Mouse (Mus musculus) adrenal gland, adult 2 months (tissue): ENCODE measurements around the gene Mrpl58. TPM values are rescaled to one million over a fixed set of nuclear protein-coding genes. Genes with fewer than 3 reads are reported as not detected.
A peak's percentile ranks its signal among the peaks of the same experiment; 100 is the strongest.

Experiments used
- DNase-seq: peaks from one replicate; pipeline ENCODE4 v3.0.0; 2021
- long read RNA-seq: library from polyadenylated mRNA; stranded (forward); transcript quantifications from one replicate; pipeline ENCODE4 v2.0.0, GENCODE M21; 2021
- polyA plus RNA-seq: library from polyadenylated mRNA; depleted of rRNA; stranded (reverse); fragments of >200 nt; gene quantifications from 2 replicates; pipeline ENCODE4 v1.2.3, GENCODE M21; 2012; rRNA removed
- total RNA-seq, 2 experiments: library from RNA; stranded (reverse); gene quantifications; 2 replicates each; pipeline ENCODE4 v1.2.3; 2021

The Mrpl58 gene
- total RNA-seq (100 to 1,000 TPM; 163 to 165 TPM), polyA plus RNA-seq (96.1 and 100 TPM in 2 replicates)
- long read RNA-seq, transcript Mrpl58-202 (6 exons, 749 nt) = minor isoform, 11 of 67 reads
- long read RNA-seq, transcript Mrpl58-209 (6 exons, 2,596 nt) = major isoform, 53 of 67 reads
- long read RNA-seq, partial matches to known transcripts = 0 of 67 reads
- long read RNA-seq, other reads (novel, unspliced or antisense) = 3 of 67 reads

DNA sequence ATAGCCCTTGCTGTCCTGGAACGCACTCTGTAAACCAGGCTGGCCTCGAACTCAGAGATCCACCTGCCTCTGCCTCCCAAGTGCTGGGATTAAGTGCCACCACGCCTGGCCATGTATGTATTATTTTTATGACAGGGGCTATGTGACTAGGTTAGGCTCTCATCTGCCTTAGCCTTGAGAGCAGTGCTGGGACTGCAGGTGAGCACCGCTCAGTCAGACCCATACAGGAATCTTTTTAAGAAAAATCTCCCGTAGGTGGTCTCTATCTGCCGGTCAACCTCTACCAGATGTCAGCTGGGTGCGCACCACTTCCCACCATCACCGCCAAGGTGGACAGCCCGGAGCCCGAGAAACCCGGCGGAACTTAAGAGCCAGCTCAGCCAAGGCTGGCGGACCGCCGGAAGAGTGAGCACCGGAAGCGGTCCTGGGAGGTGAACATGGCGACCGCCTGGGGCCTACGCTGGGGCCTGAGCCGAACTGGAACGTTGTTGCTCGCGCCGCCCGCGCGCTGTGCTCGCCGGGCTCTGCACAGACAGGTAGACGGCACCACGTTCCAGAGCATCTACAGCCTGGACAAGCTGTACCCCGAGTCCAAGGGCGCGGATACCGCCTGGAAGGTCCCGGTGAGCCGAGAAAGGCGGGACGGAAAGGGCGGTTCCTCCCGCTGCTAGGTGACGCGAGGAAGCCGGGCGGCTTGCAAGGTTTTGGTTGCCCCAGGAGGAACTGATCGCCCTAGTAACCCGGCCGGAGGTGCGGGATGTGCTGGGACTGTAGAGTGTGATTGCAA is at the start of gene Mrpl58:
TSS of gene Mrpl58 (plus strand) at position 415 of the 787 bp plus-strand sequence.
- DNase-seq = peak; percentile 92

DNA sequence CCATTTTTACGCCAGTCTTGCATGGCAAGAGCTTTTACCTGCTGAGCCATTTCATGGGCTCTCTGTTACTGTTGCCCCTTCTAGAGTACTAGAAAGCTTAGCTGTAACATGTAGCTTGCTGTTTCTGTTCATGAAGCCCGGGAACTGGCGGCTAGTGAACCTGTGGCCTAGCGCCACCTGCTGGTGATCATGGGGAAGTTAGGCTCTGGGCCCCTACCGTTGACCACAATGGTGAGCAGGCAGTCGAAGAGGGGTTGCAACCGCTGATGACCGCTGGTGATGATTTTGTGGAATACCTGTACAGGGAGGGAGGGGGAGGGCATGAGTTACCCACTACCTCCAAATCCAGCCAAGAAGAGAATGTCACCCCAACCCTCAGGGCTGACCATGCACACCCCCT is 49.4 kb upstream of the Mrpl58 start:
- DNase-seq = peak; percentile 59

DNA sequence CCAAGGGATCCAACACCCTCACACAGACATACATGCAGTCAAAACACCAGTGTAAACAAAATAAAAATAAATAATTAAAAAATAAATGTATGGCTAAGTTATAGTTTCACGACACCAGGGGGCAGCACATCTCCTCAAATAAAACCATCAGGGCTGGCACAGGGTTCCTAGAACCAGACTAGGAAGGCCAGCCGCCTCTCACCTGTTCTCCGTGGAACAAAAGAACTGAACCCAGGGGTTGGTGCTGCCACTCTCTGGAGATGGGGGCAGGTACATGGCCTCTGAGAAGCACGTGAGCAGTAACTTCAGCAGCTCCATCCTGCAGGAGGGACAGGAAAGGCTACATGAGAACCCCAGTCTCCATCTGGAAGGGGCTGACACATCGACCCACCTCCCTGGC is 45.1 kb upstream of the Mrpl58 start:
- peak; percentile 68 for DNase-seq

DNA sequence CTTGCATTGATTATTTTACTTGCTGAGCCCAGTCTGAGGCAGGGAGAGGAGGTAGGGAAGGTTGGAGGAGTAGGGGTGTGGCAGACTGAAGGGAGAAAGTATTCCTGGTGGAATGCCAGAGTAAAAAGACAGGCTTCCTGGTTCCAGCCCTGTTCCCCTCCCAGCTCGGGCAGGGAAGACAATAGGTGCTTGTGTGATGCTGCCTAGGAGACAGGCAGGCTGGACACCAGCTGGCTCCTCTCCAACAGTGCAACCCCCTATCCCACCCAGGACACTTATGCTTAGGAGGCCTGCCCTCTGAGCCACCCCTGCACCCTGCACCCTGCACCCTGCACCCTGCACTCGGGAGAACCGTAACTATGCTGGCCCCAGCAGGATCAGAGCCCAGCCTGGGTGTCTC is 44.3 kb upstream of the Mrpl58 start:
- no peak for DNase-seq

DNA sequence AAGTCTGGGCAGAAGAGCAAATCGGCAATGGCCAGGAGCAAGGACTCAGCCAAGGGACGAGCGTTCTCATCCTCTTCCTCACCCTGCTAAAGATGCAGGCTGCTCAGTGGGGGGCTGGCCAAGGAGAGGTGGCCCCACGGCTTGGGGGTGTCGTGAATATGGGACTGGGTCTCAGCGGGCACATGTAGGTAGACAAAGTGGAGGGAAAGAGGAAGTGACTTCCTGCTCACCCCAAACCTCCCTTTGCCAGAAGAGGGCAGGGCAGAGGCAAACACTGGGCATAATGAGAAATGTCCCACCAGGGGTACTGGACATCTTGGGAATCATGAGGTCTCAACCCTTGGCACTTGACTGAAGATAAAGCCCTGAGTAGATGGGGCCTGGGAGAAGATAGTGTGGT is 43.8 kb upstream of the Mrpl58 start:
- DNase-seq = no peak

DNA sequence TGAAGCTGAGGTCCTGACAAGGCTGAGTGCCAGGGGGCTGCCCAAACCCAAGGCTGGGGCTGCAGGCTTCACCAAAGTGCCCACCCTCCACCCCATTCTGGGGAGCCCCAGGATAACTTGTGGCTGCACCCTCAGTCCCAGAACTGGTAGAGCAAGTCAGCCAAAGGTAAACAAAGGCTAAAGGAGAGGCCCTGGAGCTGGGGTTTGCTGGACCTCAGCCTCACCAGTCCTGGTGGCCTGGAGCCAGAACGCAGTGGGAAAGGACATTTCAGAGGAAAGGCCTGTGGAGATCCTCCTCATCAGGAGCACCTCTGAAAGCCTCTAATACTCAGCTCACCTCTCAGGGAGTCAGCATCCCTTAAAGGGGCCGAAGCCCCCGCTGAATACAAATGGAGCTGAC is 39.4 kb upstream of the Mrpl58 start:
- DNase-seq = no peak

DNA sequence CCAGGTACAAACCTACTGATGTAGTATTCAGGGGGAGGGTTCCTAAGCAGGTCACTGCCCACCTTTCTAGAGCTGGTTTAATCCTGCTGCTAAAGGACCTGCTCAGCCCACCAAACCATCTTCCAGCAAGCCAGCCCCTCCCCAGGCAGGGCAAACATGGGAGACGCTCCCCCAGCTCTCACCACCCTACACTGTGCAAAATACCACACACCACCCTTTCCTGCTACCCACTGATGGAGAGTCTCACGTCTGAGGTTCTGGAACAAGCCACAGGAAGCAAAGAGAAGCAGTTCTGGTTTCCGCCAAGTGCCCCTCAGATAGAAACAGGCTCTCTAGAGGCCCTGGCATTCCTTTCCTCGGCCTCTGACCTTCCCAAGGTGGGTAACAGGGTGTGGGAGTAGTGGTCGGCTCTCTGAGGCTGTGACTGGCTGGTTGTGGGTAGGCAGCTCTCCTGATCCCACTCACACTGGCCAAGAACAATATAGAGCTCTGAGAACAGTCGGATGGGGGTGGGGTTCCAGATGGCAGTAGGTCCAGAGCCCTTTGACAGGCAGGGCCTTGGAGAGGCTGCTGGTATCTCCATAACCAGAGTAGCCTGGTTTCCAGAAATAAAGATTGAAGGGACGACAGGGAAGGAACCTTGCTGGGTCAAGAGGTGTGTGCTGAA is 37.4 kb upstream of the Mrpl58 start:
- DNase-seq = no peak

DNA sequence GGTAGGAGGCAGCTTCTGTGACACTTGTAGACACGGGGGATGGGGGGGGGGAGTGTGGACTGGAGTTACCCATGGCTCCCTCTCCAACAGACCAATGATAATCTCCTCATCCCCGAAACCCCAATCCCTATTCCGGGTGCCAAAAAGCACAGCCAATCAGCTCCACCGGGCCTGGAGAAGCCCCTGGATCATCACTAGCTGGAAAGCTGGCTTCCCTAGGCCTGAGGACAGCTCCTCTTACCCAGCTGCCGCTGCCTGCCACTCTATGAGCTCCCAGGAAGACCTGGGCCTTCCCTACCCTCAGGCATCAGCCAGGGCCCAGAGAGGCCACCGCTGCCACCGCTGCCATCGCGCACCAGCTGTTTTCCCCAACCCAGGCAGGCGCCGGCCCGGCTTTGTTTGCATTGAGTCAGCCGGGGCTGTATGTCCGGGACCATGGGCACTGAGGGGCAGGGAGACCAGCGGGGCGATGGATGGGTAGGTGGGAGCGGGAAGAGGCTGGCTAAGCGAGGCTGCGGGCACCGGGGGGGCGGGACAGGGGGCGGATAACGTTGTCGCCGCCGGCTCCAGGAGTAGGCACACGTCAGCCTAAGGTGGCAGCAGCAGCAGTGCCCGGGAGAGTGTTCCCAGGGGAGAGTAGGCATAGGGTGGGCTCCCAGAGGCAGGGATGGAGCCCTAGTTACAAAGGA is 36.7 kb upstream of the Mrpl58 start:
- DNase-seq = peak; percentile 46

DNA sequence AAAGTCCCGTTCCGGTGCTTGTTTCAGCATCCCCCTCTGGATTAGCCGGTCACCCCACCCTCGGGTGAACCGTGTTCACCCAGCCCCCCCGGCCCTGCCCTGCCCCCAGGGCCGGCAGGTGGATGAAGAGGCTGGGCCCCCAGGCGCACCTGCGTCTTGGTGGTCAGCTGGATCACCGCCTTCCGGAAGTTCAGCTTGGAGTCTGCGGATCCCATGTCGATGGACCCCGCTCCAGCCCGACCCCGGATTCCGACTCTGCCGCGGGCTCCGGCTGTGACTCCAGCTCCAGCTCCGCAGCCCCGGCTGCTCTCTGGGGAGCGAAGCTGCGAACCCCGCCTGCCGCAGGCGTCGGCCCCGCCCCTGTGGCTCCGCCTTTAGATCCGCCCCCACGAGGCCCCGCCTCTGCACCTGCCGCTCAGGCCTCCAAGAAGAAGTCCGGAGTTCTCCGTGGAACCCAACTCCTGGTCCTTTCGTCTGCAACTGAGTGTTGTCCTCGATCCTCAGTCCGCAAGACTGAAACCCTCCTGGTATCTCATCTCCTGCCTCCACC is 36.1 kb upstream of the Mrpl58 start, which contains the start of gene Hid1:
TSS of gene Hid1 (minus strand) at position 362 of the 550 bp plus-strand sequence.
- peak; percentile 94 for DNase-seq

DNA sequence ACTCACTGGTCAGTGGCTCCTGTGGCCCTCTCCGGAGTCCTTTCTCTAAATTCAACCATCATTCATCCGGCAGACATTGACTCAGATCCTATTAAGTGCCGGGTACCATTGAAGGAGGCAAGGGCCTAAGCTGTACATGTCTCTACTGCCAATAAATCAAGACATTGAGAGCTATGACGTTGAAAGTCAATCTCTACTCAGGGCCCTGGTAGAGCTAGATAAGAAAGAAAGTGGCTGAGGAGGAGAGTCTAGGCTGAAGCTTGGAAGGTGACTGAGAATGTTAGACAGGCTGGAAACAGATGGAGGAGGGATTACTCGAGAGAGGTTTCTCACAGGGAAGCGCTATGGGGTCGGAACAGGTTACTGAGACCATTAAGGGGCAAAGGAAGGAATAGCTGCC is 33.2 kb upstream of the Mrpl58 start:
- no peak for DNase-seq

DNA sequence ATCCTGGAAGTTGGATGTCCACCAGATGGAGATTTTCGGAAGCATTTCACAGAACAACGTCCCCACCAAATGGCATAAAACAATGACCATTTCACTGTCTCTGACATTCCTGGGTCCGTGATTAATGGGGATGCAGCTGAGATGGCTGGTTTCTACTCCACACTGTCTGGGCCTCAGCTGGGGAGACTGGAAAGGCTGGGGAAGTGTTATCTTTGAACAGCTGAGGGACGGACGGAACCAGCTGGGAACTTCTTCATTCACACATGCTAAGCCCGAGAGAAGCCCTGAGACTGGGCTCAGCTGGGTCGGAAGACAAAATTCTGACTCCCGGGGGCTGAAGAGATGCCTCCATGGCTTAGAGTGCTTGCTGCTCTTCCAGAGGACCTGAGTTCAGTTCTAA is 32.2 kb upstream of the Mrpl58 start:
- no peak for DNase-seq

DNA sequence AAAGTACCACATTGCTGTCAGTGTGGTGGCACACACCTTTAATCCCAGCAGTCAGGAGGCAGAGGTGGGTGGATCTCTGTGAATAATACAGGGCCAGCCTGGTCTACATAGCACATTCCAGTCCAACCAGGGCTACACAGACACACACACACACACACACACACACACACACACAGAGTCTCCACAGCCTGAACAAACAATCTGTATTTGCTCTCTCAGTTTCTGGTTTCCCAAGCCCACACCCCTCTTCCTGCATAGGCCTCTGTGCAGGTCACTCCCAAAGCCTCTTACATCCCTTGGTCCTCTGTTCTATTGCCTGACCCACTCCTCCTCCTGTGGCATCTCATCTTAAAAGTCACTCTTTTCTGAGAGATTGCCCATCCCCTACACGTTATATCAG is 31.5 kb upstream of the Mrpl58 start:
- DNase-seq = no peak

DNA sequence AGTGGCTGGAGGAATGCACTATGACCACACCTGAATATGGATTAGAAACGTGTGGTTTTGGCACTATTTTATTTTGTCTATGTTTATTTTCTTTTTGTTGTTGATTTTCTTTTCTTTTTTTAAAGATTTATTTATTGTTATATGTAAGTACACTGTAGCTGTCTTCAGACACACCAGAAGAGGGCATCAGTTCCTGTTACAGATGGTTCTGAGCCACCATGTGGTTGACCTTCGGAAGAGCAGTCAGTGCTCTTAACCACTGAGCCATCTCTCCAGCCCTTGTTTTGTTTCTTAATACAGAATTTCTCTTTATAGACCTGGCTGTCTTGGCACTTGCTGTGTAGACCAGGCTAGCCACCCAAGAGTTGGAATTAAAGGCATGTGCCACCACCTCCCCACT is 30.8 kb upstream of the Mrpl58 start:
- no peak for DNase-seq

DNA sequence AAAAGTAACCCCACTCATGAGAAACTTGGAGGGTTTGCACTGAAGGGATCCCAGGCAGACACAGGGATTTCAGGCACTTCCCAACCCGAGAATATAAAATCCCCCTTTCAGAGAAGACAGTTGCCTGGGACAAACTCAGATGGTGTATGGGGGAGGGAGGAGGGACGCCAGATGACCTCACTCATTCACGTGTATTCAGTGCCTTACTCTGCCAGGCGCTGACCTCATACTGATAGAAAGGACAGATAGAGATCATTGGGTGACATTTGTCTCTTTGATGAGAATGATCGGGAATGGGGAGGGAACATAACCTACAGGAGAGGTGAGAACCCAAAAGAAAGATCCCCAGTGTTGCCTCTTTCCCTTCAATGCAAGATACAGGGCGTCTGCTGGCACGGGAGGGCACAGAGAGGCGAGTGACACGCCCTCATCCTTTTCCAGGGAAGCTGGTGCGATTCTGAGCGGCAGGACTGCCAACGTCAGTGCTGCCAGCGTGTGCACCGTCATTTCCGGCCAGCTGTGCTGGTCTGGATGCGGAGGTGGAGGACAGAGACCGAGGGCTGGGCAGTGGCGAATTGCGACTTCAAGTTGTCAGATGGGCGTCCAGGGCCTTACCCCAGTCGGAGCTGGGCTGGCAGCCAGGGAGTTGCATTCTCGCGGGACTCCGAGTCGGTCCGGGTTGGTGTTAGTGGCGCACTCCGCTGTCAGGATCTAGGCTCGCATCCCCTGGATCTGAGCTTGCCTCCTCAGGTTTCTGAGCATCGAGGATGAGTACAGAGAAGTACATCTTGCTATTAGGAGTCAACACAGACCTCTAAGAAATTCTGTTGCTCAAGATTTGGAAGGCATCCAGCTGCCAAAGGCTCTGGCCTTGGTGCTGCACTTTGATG is 29.5 kb upstream of the Mrpl58 start:
- DNase-seq = peak; percentile 88

DNA sequence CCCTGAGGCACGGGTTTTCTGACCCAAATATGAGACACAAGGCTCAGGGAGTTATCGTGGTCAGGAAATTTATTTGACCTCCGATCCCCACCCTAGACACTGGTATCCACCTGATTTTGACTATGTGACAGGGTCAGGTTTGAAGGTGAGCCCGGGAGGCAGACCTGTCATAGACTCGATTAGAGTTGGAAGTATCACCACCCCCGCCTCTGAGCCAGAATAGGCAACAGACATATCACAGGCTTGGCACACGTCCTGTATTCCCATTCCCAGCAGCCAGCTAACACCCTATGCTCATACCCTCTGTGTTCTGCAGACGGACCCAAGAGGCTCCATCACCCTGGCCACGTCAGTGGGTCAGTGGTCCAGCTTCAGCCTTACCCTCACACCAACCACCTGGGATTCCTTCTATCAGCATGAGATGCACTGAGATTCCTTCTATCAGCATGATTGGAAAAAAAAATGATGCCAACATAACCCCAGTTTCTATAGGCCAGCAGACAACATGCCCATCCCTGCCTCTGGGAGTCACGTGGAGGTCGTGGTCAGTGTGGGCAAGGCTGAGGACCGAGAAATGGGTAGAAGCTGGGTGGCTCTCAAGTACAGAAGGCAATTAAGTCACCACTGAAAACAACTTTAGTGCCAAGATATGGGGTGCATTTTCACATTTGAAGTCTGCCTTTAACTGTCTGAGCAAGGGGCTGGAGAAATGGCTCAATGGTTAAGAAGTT is 28.7 kb upstream of the Mrpl58 start:
- DNase-seq = no peak

DNA sequence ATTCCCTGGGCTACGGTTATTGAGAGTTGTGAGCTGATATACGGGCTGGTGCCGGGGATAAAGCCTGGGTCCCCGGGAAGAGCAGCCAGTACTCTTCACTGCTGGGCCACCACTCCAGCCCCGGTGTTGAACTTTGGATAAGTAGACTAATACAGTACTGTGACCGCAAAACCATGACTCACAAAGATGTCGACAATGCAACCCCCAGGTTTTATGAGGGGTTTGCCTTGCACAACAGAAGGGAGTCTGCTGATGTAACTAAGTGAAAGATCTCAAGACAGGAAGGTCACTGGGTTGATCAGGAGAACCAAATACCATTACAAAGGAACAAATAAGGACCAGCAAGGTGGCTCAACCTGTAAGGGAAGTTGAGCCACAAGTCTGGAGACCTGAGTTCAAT is 26.8 kb upstream of the Mrpl58 start:
- DNase-seq = peak; percentile 41

DNA sequence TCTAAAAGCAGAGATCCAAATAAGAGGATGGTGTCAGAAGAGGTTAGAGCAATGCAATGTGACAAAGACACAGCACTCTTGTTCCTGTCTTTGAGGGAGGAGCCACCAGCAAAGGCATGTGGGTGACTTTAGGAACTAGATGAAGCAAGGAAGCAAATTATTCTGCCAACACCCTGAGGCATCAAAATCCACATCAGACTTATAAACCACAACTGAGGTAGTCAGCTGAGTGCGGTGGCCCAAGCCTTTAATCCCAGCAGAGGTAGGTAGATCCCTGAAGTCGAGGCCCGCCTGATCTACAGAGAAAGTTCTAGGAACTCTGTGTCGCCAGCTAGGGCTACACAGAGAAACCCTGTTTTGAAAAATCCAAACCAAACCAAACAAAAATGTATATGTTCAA is 26.3 kb upstream of the Mrpl58 start:
- DNase-seq = no peak

DNA sequence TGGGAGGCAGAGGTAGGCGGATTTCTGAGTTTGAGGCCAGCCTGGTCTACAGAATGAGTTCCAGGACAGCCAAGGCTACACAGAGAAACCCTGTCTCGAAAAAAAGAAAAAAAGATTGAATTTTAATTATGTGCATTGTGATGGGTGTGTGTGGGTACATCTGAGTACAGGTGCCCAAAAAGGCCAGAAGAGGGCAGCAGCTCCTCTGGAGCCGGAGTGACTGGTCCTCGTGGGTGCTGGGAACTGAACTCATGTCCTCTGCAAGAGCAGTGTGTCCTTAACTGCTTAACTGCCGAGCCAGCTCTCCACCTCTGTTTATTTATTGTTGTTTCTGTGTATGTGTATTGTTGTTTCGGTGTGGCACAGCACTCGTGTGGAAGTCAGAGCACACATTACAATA is 25.7 kb upstream of the Mrpl58 start:
- no peak for DNase-seq

DNA sequence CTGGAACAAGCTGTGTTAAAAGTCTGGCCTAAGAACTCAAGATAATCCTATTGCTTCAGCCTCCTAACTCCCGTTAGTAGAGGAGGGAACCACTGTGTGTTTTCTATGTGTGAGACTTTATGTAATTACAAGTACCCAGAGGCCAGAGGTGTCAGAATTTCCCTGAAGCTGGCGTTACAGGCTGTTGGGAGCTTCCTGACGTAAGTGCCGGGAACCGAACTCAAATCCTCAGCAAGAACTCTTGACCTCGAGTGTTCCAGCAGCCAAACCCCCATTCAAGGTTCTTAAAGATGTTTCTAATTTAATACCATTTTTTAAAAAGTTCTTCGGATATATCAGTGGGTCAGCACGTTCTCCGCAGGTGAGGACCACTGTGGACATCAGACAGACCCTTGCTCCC is 22.3 kb upstream of the Mrpl58 start:
- no peak for DNase-seq

DNA sequence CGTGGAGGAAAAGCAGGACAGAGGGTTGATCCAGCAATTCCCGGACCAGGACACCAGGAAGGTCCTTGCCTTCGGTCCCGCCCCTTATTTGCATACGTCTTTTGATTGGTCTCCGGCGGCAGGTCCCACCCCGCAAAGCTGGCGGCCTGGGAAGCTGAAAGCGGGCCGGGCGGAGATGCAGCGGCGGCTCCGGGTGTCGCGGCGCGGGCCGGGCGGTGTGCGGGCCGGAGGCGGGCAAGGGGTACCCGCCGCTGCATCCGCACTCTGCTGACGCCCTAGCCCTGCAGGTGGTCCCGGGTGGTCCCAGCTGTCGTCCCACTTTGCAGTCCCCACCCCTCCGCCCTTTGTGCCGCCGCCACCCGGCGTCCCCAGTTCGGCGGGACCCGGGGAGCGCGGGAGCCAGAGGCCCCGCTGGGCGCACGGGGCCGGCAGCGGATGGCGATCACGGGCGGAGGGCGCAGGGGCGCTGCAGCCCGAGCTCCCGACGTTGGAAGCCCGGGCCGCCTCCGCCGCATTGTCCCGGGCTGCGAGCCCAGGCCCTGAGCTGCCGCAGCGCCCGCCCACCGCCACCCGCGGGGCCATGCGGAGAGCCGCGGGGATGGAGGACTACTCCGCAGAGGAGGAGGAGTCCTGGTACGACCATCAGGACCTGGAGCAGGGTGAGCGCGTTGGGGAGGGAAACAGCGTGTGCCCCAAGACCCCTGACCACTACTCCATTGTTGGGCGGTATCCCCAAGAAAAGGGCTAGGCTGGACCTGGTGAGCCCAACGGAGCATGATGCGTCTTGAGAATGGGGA is 21.6 kb upstream of the Mrpl58 start, which contains the start of gene Cdr2l:
TSS of gene Cdr2l (plus strand) at position 174 of the 797 bp plus-strand sequence.
- DNase-seq = peak; percentile 97
